Mouse (Mus musculus): ENCODE results near the gene Ube2r2. TPM values are rescaled to one million over a fixed set of nuclear protein-coding genes. Genes with fewer than 3 reads are reported as not detected.

Ube2r2 gene
- polyA plus RNA-seq, 1 experiment = 130 TPM

DNA sequence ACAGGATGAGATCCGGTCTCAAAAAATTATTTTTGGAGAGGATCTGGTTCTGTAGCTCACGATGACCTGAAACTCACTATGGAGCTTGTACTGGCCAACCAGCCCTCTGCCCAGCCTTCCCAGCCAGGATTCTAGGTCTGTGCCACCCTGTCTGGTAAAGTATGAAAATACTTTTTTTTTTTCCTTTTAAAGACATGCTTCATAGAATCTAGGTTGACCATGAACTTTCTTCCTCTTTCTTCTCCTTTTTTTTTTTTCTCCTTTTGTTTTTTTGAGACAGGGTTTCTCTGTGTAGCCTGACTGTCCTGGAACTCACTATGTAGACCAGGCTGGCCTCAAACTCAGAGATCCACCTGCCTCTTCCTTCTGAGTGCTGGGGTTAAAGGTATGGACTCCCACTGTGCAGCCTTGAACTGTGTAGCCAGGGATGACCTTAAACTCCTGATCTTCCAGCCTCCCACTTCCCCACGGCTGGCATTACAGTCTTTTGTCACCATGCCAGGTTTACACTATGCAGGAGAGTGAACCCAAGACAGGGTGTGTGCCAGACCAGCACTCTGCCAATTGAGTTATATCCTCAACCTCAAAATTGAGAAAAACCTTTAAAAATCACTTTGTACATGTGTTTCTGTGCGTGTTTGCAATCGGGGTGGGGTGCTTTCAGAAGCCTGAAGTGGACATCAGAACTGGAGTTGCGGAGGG lies 4.8 kb downstream of the Ube2r2 start:
- H3K9me3 ChIP-seq (replicated peaks; ENCODE audit: control insufficient read depth, insufficient read depth, low read length, poor library complexity, severe bottlenecking) = no peaks in the 10 kb centered on the region
- H3K27me3 ChIP-seq (ENCODE audit: control insufficient read depth, insufficient read depth, low read length, poor library complexity, severe bottlenecking) = no peaks in the 10 kb centered on the region
- TF ChIP-seq EP300 (IDR thresholded peaks at IDR 0.05; ENCODE audit: insufficient read depth, low read depth, low read length) (no peak), POLR2A (IDR thresholded peaks at IDR 0.05; ENCODE audit: insufficient read depth, low read length) (no peak), CTCF (IDR thresholded peaks at IDR 0.05; ENCODE audit: low read depth, low read length) (no peak)
- H3K4me1 ChIP-seq (ENCODE audit: control insufficient read depth, insufficient read depth, low read length) = no peaks in the 10 kb centered on the region
- no peak overlapping the region for H3K9ac ChIP-seq (ENCODE audit: low read depth, poor library complexity, severe bottlenecking)
- H3K4me3 ChIP-seq (ENCODE audit: low read depth, low read length) = no peak overlapping the region
- peaks cover 6% of the 10 kb centered on the region for H3K36me3 ChIP-seq (ENCODE audit: control insufficient read depth, insufficient read depth, low read length, poor library complexity, severe bottlenecking)
- no peak overlapping the region for H3K27ac ChIP-seq (ENCODE audit: insufficient read depth, low read length)

DNA sequence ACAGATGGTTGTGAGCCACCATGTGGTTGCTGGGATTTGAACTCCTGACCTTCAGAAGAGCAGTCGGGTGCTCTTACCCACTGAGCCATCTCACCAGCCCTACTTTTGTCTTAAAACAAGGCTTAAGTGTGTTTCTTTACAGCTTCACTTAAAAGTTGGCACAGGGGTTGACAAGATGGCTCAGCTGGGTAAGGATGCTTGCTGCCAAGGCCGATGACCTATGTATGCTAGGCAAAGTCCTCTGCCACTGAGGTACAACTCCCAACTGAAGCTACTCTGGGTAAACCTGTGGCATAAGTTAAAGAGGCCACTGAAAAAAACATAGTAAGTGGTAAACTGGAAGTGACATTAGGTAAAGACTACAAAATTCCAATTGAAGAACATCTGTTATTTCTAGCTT lies 7.1 kb downstream of the Ube2r2 start:
- Histone ChIP-seq H3K27me3 (ENCODE audit: control insufficient read depth, insufficient read depth, low read length, poor library complexity, severe bottlenecking) (no peaks in the 10 kb centered on the region), H3K9ac (ENCODE audit: low read depth, poor library complexity, severe bottlenecking) (no peak overlapping the region), H3K27ac (ENCODE audit: insufficient read depth, low read length) (no peak overlapping the region), H3K4me3 (ENCODE audit: low read depth, low read length) (no peak overlapping the region), H3K4me1 (ENCODE audit: control insufficient read depth, insufficient read depth, low read length) (no peaks in the 10 kb centered on the region), H3K9me3 (replicated peaks; ENCODE audit: control insufficient read depth, insufficient read depth, low read length, poor library complexity, severe bottlenecking) (no peaks in the 10 kb centered on the region), H3K36me3 (ENCODE audit: control insufficient read depth, insufficient read depth, low read length, poor library complexity, severe bottlenecking) (peaks cover 6% of the 10 kb centered on the region)
- TF ChIP-seq EP300 (IDR thresholded peaks at IDR 0.05; ENCODE audit: insufficient read depth, low read depth, low read length) = no peak
- TF ChIP-seq CTCF (IDR thresholded peaks at IDR 0.05; ENCODE audit: low read depth, low read length) = no peak
- TF ChIP-seq POLR2A (IDR thresholded peaks at IDR 0.05; ENCODE audit: insufficient read depth, low read length) = no peak

DNA sequence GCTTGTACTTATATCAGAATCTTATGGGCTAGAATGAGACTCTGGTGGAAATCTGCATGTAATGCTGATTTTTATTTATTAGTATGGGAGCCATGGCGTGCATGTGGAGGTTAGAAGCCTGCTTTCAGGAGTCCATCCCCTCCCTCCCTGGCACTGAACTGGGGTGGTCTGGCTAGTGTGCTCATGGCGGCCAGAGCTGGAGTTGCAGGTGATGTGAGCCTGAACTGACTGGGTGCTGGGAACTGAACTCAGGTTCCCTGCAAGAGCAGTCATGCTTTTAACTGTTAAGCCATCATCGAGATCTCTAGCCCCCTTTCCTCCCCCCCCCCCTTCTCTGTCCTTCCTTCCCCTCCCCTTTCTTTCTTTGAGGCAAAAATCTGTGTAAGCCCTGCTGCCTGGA lies 14.3 kb downstream of the Ube2r2 start:
- TF ChIP-seq CTCF (IDR thresholded peaks at IDR 0.05; ENCODE audit: low read depth, low read length) = peak; percentile 16
- no peak for TF ChIP-seq POLR2A (IDR thresholded peaks at IDR 0.05; ENCODE audit: insufficient read depth, low read length)
- H3K27me3 ChIP-seq (ENCODE audit: control insufficient read depth, insufficient read depth, low read length, poor library complexity, severe bottlenecking) = no peaks in the 10 kb centered on the region
- H3K9ac ChIP-seq (ENCODE audit: low read depth, poor library complexity, severe bottlenecking) = peak overlapping the region; percentile 21; the same call in 1 of the 2 replicates
- H3K9me3 ChIP-seq (replicated peaks; ENCODE audit: control insufficient read depth, insufficient read depth, low read length, poor library complexity, severe bottlenecking) = no peaks in the 10 kb centered on the region
- H3K4me1 ChIP-seq (ENCODE audit: control insufficient read depth, insufficient read depth, low read length) = no peaks in the 10 kb centered on the region
- no peak overlapping the region for H3K4me3 ChIP-seq (ENCODE audit: low read depth, low read length)
- no peaks in the 10 kb centered on the region for H3K36me3 ChIP-seq (ENCODE audit: control insufficient read depth, insufficient read depth, low read length, poor library complexity, severe bottlenecking)
- H3K27ac ChIP-seq (ENCODE audit: insufficient read depth, low read length) = no peak overlapping the region

DNA sequence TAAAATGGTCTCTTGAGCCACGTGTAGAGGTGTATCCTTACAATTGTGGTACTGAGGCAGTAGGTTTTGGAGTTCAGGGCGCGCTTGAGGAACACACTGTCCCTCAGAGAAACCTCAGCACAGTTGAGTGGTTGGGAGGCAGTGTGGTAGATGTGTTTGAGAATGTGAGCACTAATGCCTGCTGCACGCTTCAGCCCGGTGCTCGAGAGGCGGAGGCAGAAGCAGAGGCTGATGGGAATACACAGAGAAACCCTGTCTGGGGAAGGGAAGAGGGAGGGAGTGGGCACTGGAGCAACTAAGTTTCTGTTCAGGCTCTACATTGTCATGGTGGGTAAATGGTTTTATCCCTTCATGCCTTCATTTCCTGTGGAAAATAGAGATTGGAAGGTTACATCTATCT lies 15.6 kb downstream of the Ube2r2 start:
- H3K36me3 ChIP-seq (ENCODE audit: control insufficient read depth, insufficient read depth, low read length, poor library complexity, severe bottlenecking) = no peaks in the 10 kb centered on the region
- H3K4me3 ChIP-seq (ENCODE audit: low read depth, low read length) = 0 out of 2 replicates have a peak overlapping the region, but pooled peaks have one; percentile 28
- H3K9me3 ChIP-seq (replicated peaks; ENCODE audit: control insufficient read depth, insufficient read depth, low read length, poor library complexity, severe bottlenecking) = no peaks in the 10 kb centered on the region
- TF ChIP-seq POLR2A (IDR thresholded peaks at IDR 0.05; ENCODE audit: insufficient read depth, low read length) = no peak
- TF ChIP-seq CTCF (IDR thresholded peaks at IDR 0.05; ENCODE audit: low read depth, low read length) = no peak
- no peak for TF ChIP-seq EP300 (IDR thresholded peaks at IDR 0.05; ENCODE audit: insufficient read depth, low read depth, low read length)
- H3K4me1 ChIP-seq (ENCODE audit: control insufficient read depth, insufficient read depth, low read length) = no peaks in the 10 kb centered on the region
- no peaks in the 10 kb centered on the region for H3K27me3 ChIP-seq (ENCODE audit: control insufficient read depth, insufficient read depth, low read length, poor library complexity, severe bottlenecking)
- H3K9ac ChIP-seq (ENCODE audit: low read depth, poor library complexity, severe bottlenecking) = 0 out of 2 replicates have a peak overlapping the region, but pooled peaks have one; percentile 2
- peak overlapping the region; percentile 32; the same call in 1 of the 2 replicates for H3K27ac ChIP-seq (ENCODE audit: insufficient read depth, low read length)

DNA sequence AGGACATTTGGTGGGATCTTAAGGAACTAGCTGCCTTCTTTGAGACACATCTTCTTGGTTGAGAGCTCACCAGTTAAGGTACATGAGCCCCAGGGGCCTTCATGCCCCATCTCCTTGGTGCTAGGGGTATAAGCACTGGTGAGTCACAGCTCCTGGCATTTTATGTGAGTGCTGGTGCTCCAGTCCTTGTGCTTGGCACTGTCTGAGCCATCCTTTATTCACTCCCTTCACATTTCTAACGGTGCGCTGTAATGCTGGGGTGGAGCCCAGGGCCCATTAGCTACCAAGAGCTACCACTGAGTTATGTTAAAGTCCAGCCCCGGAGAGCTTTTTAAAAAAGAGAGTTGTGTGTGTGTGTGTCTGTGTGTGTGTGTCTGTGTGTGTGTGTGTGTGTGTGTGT lies 17.6 kb downstream of the Ube2r2 start:
- no peaks in the 10 kb centered on the region for H3K9me3 ChIP-seq (replicated peaks; ENCODE audit: control insufficient read depth, insufficient read depth, low read length, poor library complexity, severe bottlenecking)
- H3K36me3 ChIP-seq (ENCODE audit: control insufficient read depth, insufficient read depth, low read length, poor library complexity, severe bottlenecking) = no peaks in the 10 kb centered on the region
- TF ChIP-seq EP300 (IDR thresholded peaks at IDR 0.05; ENCODE audit: insufficient read depth, low read depth, low read length) = no peak
- TF ChIP-seq POLR2A (IDR thresholded peaks at IDR 0.05; ENCODE audit: insufficient read depth, low read length) = no peak
- no peak for TF ChIP-seq CTCF (IDR thresholded peaks at IDR 0.05; ENCODE audit: low read depth, low read length)
- H3K9ac ChIP-seq (ENCODE audit: low read depth, poor library complexity, severe bottlenecking) = no peak overlapping the region
- no peak overlapping the region for H3K4me3 ChIP-seq (ENCODE audit: low read depth, low read length)
- no peaks in the 10 kb centered on the region for H3K4me1 ChIP-seq (ENCODE audit: control insufficient read depth, insufficient read depth, low read length)
- H3K27ac ChIP-seq (ENCODE audit: insufficient read depth, low read length) = peak overlapping the region; percentile 37
- no peaks in the 10 kb centered on the region for H3K27me3 ChIP-seq (ENCODE audit: control insufficient read depth, insufficient read depth, low read length, poor library complexity, severe bottlenecking)

DNA sequence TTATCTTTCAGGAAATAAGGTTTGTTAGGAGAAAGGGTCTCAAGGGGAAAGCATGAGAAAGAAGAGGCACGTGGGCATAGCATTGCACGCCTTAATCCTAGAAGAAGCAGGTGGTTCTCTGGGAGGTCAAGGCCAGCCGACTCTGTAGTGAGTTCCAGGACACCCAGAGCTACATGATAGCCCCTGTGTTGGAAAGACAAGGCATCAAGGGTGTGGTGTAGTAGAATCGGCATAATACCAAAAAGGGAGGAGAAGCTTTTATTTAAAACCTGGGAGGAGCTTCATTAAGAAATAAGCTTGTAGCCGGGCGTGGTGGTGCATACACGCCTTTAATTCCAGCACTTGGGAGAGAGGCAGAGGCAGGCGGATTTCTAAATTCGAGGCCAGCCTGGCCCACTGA lies 21.4 kb downstream of the Ube2r2 start:
- H3K4me3 ChIP-seq (ENCODE audit: low read depth, low read length) = no peak overlapping the region
- no peaks in the 10 kb centered on the region for H3K36me3 ChIP-seq (ENCODE audit: control insufficient read depth, insufficient read depth, low read length, poor library complexity, severe bottlenecking)
- H3K27me3 ChIP-seq (ENCODE audit: control insufficient read depth, insufficient read depth, low read length, poor library complexity, severe bottlenecking) = no peaks in the 10 kb centered on the region
- no peak overlapping the region for H3K9ac ChIP-seq (ENCODE audit: low read depth, poor library complexity, severe bottlenecking)
- H3K27ac ChIP-seq (ENCODE audit: insufficient read depth, low read length) = 0 out of 2 replicates have a peak overlapping the region, but pooled peaks have one; percentile 61
- no peaks in the 10 kb centered on the region for H3K9me3 ChIP-seq (replicated peaks; ENCODE audit: control insufficient read depth, insufficient read depth, low read length, poor library complexity, severe bottlenecking)
- no peak for TF ChIP-seq EP300 (IDR thresholded peaks at IDR 0.05; ENCODE audit: insufficient read depth, low read depth, low read length)
- no peaks in the 10 kb centered on the region for H3K4me1 ChIP-seq (ENCODE audit: control insufficient read depth, insufficient read depth, low read length)
